Mouse (Mus musculus): ENCODE data around the gene Adh1.

Gene Adh1

GRCm38 (mm10) chr3:138241371-138241770 lies 19.4 kb upstream of the Adh1 start:
- DNase-seq (ENCODE audit: low read depth): no peak

- no peak for DNase-seq (ENCODE audit: low read depth)
Observed at GRCm38 (mm10) chr3:138242021-138242726, 18.6 kb upstream of the Adh1 start.

- no peak for DNase-seq (ENCODE audit: low read depth)
Observed at GRCm38 (mm10) chr3:138242933-138243332, 17.9 kb upstream of the Adh1 start.

DNA sequence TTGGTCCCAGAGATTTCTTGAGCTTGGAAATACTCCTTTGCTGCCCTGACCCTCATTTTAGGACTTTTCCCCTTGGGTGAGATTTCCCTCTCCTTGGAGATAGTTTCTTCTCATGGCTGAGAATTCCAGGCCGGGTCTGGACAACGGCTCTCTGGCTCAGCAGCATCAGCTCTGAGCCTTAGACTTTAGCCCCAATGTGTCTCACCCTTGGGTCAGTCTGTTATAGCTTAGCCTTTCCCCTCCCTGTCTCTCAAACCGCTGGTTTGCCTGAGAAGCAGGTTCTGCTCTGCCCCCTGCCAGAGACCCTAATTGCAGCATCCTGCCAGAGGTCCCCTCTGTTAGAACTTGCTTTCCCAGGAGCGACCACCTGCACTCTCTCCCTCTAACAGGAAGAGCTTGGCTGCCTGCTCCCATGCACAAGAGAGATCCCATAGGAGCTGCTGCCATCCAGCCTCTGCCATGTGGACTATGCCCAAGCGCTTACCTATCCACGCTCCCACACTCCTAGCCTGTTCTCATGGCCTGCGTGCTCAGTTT lies 16.4 kb upstream of the Adh1 start:
- DNase-seq (ENCODE audit: low read depth): no peak

DNA sequence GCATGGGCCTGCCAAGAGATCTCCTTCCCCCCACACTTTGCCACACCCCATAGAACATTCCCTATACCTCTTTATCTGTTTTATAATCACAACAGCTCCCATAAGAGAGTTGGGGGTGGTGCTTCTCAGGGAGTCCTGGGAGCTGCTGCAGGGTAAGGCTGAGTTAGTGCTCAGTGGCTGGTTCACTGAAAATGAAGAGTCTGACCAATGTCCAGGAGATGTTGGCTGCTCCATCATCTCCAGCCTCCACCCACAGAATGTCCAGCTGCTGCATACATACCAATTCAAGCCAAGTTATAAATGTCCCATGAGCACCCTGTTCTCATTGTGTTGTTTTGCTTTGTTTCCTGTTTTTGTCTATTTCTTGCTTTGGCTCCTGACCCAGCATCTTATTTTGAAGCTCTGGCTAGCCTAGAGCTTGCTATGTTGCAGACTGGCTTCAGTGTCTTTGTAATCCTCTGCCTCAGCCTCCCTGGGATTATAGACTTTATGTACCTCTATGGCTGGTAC lies 14.2 kb upstream of the Adh1 start:
- no peak for DNase-seq (ENCODE audit: low read depth)

- no peak for DNase-seq (ENCODE audit: low read depth)
Observed at GRCm38 (mm10) chr3:138247241-138247640, 13.6 kb upstream of the Adh1 start.

GRCm38 (mm10) chr3:138248011-138248410 lies 12.8 kb upstream of the Adh1 start:
- DNase-seq (ENCODE audit: low read depth): no peak

GRCm38 (mm10) chr3:138248746-138249145 lies 12.0 kb upstream of the Adh1 start:
- no peak for DNase-seq (ENCODE audit: low read depth)

DNA sequence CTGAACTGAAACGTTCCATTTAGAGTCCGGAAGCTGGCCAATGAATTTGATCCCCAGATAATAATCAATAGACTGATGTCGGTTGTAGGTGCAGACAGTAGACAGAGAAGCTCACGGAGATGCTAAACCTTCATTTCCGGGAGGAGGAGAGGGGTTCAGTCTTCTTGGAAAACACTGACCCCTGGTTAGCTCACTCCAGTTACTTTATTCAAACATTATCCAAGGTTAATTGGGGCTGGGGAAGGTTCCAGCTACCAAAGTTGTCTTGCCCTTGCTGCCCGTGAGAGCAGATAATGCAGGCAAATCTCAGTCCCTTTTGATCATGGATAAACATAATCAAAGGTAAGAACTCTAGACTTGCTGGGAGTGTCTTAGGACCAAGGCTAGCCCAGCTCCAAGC lies 9.6 kb upstream of the Adh1 start:
- DNase-seq (ENCODE audit: low read depth): no peak

DNA sequence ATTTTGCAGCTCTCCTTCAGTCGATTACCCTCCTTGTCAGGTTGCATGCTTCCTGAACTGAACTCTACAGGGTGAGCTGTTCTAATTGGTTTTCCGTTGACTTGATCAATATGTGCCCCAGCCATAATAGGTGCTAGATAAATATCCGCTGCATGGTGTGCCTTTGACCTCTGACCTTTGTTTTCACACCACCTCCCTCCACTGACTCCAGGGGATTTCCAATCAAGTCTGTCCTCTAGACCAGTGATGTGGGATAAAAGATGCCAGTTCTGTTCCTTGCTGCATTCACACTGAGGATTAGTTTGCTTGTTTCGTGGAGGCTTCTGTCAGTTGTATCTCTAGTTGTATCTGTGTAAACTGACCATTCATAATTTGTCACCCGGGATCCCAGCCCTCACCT lies 6.6 kb upstream of the Adh1 start:
- no peak for DNase-seq (ENCODE audit: low read depth)

DNA sequence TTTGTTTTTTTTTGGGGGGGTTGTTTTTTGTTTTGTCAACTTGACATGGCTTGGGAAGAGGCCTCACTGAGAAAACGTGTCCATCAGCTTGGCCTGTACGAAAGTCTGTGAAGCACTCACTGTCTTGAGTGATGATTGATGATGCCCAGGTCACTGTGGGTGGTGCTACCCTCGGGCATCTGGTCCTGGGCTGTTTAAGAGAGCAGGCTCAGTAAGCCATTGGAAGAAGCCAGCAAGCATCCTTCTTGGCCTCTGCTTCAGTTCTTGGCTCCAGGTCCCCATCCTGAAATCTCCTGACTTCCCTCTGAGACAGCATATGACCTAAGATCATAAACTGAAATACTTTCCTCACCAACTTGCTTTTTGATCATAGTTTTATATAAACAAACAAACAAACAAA lies 5.4 kb upstream of the Adh1 start:
- no peak for DNase-seq (ENCODE audit: low read depth)

- no peak for DNase-seq (ENCODE audit: low read depth)
Observed at GRCm38 (mm10) chr3:138255780-138256550, 4.8 kb upstream of the Adh1 start.

DNA sequence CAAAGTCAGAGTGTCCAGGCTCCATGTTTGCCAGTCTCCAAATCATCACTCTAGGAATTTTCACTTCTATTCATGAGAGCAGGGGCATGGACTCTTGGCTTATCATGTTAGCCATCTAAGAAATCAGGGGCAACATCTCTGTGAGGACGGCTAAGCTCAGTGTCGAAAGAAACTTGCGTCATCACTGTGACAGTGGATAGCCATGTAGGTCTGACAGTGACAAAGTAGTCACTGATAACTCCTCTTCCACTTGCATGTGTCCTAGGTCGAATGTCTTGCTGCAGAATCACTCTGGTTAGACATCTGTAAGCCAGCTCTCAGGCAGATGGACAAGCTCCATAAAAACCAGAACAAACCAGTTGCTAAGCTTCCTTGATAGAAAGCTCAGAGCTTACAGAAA lies 1.8 kb downstream of the Adh1 start:
- DNase-seq (ENCODE audit: low read depth): no peak

GRCm38 (mm10) chr3:138263154-138263930 lies 2.6 kb downstream of the Adh1 start:
- no peak for DNase-seq (ENCODE audit: low read depth)

DNA sequence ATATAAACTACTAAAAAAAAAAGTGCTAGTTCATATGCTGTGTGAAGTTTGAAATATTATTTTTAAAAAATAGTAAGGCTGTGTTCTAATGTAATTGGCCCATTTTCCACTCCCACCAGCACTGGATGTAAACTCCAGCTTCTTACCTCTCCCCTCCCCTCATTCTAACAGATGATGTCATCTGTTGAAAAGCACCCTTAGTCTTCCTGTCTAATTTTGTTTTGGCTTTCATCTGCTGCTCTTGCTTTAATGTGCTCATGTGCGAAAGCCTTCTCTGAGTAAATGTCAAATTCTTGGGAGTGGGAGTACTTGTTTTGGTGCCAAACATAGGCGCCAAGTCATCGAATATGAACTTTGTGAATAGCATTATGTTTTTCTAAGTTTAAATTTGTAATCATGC lies 3.9 kb downstream of the Adh1 start:
- no peak for DNase-seq (ENCODE audit: low read depth)

DNA sequence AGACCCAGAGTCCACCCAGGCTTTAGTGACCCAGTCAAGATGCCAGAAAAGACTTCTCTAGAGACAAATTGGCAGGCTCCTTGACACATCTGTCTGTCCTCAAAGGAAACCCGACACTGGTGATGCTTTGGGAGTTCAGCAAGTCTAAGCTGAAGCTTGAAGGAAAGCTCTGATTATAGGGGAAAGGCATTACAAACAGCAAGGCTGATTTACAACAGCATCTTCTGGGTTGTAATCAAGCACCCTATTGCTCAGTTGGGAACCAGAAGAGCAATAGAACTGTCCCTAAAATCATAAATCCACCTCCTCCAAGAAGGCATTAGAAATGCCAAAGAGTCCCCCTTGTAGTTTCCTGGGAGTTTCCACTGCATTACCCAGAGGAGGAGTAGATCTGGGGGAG lies 9.7 kb downstream of the Adh1 start:
- no peak for DNase-seq (ENCODE audit: low read depth)

GRCm38 (mm10) chr3:138271297-138271696 lies 10.5 kb downstream of the Adh1 start:
- DNase-seq (ENCODE audit: low read depth): no peak

GRCm38 (mm10) chr3:138273080-138273479 lies 12.3 kb downstream of the Adh1 start:
- no peak for DNase-seq (ENCODE audit: low read depth)

DNA sequence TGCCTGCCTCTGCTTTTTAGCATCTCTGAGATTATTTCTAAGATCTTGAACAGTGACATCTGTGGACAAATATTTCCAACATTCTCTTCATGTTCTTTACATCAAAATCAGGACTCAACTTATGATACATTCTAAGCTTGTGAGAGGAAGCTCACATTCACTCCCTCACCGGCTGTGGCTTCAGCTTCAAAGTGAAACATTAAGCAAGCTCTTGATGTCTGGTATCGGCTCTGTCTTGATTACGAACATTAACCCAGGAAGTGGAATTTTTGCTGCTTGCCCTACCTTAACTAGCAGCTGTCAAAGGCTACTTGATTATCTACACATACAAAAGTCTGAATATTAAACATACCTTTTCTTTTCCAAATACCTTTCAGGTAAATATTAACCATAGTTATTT lies 14.3 kb downstream of the Adh1 start:
- DNase-seq (ENCODE audit: low read depth): no peak

DNA sequence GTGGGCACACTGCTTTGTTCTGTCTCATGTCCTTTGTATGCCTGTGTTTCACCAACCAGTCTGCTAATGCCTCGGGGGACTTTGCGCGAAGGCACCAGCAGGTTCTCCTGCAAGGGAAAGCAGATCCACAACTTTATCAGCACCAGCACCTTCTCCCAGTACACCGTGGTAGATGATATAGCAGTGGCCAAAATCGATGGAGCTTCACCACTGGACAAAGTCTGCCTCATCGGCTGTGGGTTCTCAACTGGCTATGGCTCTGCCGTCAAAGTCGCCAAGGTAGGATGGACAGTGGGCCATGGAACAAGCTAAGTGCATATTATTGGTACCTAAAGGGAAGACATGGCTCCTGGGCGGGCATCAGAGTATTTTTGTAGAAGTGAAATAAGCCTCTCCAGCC lies 21.8 kb downstream of the Adh1 start:
- DNase-seq (ENCODE audit: low read depth): no peak

GRCm38 (mm10) chr3:138283831-138284230 lies 23.0 kb downstream of the Adh1 start:
- DNase-seq (ENCODE audit: low read depth): no peak

DNA sequence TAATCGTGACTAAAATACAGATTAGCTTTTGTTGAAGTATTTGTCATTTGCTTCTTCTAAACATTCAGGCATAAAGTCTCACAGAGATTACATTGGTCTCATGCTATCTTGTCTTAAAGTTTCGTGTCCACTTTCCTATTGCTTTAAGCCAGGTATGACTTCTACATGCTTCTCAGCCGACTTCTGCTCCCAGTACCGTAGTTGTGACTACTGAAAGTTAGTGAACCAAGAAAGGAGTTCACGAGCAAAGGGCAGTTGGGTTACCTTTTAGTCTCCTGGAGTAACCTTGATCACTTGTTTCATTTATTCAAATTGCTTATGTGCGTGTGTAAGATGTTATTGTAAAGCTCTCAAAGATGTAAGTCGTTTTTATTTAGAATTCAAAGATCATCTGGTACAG lies 25.2 kb downstream of the Adh1 start:
- DNase-seq (ENCODE audit: low read depth): no peak

GRCm38 (mm10) chr3:138287686-138288085 lies 26.9 kb downstream of the Adh1 start:
- DNase-seq (ENCODE audit: low read depth): no peak

Data from fibroblast of lung, adult 2 months (primary cell).